Mouse (Mus musculus) heart, adult 18-20 months (tissue): ENCODE measurements around the gene Psenen. TPM values are rescaled to one million over a fixed set of nuclear protein-coding genes. Genes with fewer than 3 reads are reported as not detected.

Source experiments
- DNase-seq, 2 experiments: peaks; one replicate each; pipeline ENCODE4 v3.0.0; 2021 to 2022; ENCODE audit warnings: mixed read lengths in 1 of 2
- total RNA-seq, 2 experiments: library from RNA; stranded (reverse); gene quantifications; 2 replicates each; pipeline ENCODE4 v1.2.3; 2021

The Psenen gene
- total RNA-seq, 2 experiments from 2014 or later = 80.1 to 84.4 TPM

DNA sequence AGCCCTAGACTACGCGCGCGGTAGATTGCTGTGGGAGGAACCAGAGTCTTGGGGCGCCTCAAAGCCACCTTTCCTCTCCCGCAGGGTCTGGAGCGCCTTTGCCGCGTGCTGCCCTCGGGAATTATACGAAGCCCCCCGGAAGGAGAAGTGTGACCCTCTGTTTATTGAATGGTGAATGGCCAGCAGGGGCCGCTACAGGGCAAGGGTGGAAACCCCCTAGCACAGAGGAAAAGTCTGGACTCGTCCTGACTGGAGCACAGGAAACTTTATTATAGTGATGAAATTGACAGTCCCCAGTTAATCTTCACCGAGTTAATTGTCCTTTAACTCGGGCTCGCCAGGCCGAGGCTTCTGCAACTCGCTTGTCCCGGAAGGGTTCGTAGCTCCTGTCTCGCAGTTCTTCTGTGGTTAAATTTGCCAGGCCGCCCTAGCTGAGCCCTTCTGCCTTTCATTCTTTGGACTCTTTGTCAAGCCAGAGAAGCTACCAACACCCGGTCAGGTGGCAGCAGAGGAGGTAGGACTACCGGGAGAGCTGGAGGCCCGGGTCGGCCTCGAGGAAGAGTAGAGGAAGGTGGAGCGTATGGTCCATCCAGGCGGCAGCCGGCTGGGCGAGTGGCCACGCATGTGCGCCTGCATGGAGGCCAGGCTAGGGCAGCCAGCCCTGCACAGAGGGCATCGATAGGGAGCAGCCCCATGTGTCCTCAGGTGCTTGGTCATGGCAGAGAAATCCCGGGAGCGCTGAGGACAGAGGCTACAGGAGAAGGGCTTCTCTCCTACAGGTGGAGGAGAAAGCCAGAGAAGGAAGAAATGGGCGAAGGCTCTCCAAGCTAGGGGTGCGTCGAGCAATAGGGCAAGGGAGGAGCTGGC lies 26.2 kb upstream of the Psenen start:
- DNase-seq = peak; percentile 85 to 94

DNA sequence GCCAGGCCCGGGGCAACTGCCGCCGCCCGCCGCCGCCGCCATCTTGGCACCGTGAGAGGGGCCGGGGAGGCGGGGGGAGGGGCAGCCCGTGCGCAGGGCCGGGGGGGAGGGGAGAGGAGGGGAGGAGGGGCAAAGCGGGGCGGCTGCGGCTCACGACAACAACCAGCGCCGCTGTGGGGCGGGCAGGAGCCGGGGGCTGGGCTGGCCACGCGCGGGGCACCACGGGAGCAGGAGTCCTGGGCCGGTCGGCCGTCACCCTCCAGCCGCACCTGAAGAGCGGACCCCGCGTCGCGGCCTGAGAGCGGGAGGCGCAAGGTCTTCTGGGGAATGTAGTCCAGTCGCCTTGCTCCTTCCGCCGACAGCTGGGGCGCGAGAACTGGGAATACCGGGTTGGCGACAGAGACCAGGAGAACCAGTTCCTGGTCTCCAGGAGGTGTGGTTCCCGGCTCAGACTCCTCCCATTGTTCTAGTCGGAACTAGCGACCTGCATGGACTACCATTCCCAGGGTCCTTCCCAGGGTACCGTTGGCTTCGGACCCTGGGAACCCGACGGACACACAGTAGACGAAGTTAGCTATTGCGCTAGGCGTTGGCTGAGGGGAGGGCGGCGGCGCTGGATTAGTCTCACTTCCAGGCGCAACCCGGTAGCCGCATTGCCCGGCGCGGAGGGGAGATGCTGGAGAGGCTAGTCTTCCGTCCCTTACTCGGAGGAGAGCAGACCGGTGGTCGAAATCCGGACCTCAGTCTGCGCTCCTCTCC lies 25.4 kb upstream of the Psenen start, which contains the start of gene Kmt2b:
Kmt2b (minus strand) TSS at position 51 of the 759 bp plus-strand sequence.
- DNase-seq = peak; percentile 96 to 99

DNA sequence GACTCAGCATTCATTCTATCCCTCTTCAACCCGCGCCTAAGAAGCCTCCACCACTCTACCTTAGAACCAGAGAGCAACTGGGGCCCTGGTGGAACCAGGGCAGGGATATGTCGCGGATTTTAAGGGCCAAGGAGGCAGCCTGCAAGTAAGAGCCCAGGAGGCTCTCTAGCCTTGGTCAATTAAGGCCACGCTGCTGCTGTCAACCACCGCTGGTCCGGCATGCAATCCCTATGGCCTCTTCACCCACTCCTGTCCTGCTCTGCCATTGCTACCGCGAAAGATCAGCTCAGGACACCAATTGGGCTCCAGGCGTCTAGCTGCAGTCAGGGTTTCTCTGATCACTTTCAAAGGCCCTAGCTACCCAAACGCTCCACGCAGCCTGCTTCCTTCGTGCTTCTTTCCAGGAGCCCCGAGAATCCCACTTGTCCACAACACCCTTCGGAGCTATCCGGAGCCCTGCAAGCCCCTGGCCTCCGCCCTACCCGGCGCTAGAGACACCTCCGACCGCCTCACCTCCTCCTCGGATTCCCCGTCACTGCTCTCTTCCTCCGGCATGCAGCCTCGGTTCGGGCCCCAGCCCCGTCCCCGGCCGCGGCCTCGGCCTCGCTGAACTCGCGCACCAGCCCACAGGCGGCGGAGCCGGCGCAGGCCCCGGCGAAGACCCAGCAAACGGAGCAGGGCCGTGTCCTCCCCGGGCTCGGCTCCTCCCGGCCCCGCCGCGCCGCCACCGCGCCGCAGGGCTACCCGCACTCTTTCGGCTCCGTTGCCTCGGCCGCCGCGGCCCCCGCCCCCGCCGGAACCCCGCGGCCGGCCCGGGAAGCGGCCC lies 24.6 kb upstream of the Psenen start:
- peak in 1 of 2 experiments; percentile 66 for DNase-seq

DNA sequence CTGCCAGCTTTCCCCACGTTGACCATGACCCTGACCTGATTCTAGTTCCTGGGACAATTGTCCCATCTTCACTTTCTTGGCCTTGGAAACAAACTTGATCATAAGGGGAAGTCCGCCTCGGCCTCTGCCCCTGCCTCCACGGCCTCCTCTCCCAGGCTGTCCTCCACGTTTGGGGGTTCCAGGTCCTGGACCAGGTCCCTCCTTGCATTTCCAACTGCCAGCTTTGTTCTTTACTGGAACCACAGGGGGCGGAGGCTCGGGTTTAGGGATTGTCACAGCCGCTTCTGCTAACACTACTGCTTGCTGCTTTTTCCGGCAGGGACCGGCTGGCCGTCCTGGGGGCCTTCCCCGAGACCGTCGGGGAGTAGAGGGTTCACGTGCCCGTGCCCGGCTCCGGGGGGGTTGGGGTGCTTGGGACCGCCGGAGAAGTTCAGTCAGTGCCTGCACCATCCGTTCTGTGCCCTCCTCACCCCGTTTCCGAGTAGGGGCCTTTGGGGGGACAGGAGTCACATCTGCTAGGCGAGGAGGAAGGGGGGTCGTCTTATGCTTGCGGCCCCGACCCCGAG lies 23.1 kb upstream of the Psenen start:
- DNase-seq = no peak

DNA sequence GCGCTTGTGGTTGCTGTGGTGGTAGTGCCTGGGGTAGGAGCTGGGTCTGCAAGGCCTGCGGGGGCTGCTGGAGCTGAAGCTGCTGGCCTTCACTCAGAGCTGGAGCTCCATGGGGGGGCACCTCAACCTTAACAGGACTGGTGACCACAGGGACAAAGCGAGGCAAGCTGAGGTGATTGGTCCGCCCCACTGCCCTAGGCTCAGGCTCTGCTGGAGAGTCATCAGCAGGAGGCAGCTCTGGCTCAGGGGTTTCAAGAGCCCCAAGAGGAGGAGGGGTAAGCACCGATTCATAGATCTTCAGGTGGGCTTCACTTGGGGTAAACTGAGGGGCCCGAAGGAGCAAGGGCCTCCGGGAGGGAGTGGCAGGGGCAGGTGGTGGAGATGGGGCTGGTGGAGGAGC lies 21.7 kb upstream of the Psenen start:
- DNase-seq = no peak

DNA sequence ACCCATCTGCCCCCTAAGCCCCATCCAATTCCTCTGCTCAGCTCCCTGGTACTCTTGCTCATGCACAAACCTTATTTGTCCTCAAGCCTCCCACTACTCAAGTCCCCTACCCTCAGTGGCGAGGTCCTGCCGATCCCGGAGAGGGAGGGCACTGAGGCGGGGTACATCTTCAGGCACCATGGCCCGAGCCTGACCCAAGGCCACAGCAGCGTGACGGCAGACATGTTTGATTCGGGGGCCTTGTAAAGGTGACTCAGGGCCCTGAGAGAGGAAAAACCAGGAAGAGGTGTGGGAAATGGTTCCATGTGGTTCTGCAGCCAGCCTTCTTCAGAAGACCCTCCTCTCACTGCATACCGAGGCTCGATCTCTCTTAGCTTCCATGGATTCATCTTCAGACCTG lies 20.9 kb upstream of the Psenen start:
- DNase-seq = no peak

DNA sequence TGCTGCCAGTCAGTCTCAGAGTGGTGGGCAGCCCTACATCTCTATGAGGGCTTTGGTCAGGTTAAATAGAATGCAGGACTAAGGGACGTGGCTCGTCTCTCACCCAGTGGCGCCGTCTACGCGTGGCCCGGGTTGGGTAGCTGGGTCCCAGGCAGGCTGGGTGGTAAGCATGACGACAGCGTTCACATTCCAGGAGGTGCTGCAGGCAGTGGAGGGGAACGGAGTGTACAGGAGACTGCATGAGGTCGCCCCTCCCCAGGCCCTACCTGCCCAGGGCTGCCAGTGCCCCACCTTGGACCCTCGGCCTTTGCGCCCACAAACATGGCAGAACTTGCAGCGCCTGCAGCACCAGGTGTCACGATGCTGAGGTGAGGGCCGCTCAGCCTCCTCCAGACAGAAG lies 18.1 kb upstream of the Psenen start:
- DNase-seq = no peak

DNA sequence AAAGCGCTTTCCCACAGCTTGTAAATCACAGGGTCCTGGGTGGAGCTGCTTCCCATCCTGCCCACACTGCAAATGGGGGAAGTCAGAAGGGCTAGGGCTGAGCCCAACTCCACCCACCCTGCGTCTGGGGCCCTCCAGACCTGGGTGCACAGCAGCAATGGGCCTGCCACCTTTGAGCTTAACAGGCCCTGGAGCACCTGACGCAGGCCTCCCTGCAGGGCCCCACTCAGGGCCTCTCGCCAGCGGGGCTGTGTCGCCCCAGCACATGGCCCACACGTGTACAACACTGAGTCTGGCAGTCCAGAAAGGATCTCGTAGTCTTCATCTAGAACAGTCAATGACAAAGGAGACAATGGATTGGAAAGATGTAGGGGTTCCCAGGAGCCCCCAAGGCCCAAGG lies 16.5 kb upstream of the Psenen start:
- DNase-seq = no peak

DNA sequence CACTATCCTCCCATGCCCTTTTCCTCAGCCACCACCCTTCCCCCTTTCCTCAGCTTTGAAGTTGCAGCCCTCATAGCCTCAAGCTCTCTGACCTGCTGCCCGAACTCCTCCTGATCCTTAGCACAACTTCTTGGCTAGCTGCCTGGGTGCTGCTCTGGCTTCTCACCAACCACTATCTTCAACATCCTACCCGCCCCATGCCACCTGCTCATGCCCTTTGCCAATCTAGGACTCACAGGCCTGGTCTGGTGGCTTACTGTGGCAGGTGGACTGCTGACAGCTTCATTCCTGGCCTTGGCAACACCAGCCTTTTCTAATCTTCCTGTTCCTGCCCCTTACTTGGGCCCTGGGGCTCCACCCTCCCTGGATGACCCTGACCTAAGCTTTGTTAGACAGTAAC lies 9.5 kb upstream of the Psenen start:
- DNase-seq = peak; percentile 69 to 75

DNA sequence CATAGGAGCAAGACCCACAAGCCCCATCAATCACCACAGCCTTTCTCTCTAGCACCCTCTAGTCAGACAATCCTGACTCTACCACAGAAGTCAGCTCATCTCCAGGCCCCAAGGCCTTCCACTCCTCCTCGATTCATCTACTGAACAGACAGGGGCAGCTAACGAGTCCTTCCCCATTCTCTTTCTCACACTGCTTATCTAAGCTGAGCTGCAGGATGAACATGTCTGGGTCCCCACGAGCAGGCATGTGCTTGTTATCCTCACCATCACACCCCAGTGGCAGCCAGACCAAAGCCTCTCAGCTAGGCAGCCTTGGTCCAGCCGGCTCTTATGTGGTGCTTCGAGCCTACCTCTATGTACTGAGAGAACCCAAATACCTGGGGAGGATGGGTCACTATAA lies 9.0 kb upstream of the Psenen start:
- DNase-seq = no peak

DNA sequence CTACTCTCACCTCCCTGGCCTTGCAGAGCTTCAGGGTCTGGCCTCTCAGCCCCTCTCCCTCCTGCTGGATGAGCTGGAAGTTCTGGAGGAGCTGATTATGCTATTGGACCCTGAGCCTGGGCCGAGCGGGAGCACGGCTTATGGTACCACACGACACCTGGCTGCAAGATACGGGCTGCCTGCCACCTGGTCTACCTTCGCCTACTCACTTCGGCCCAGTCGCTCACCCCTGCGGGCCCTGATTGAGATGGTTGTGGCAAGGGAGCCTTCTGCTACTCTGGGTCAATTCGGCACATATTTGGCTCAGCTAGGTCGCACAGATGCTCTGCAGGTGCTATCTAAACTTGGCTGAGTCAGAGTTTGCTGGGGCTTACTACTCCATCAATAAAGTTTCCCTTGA lies 4.1 kb upstream of the Psenen start:
- DNase-seq = no peak

DNA sequence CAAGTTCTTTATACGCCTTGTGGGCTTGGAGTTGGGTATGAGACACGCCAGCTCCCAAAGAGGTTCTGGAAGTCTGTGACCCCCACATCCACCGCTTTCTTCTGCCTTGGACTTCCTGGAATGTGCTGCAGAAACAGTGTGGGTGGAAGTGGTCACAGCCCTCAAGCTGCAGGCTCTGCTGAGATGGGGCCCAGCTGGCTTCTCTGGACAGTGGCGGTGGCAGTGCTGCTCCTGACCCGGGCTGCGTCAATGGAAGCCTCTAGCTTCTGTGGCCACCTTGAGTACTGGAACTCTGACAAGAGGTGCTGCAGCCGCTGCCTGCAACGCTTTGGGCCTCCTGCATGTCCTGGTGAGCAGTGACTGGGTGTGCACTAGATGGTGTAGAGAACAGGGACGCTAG lies 2.6 kb upstream of the Psenen start:
- no peak for DNase-seq

DNA sequence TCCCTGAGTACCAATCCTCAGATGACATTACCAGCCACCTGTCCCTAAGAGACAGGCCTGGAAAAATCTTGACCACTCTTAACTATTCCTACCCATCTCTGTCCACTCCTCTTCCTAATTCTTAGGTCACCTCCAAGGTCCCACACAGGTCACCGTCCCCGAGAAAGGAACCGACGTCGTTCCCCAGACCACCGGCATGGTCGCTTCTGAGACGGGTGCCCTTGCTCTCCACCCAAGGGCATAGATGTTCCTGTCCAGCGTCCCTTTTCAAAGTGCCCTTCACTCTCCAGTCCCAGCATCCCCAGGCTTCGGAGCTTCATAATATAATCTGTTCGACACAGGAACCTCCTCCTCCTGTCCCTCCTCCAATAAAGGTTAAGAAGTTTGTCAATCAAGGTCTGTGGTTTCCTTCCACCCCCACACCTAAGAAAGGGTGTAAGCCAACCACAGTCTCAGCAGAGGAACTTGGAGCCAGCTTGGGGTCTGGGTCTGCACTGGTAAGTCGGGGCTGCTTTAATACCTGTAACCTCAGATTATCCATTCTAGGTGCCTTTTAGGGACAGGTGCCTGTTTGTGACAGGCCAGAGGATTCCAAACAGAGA lies 1.6 kb upstream of the Psenen start, which contains the start of gene Igflr1:
Igflr1 (plus strand) TSS at position 458 of the 602 bp plus-strand sequence.
- no peak for DNase-seq

DNA sequence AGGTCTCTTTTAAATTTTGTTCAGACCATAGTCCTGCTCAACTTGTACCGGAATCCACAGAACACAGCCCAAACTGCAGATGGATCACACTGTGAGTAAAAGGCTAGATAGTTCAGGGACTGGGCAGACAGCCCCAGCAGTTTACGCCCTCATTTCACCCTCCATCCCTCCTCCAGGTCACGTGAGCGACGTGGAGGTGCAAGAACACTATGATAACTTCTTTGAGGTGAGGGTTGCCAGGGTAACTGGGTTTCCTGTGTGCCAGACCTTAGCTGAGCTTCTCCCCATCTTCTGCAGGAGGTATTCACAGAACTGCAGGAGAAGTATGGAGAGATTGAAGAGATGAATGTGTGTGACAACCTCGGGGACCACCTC lies 466 bp upstream of the Psenen start:
- DNase-seq = no peak

DNA sequence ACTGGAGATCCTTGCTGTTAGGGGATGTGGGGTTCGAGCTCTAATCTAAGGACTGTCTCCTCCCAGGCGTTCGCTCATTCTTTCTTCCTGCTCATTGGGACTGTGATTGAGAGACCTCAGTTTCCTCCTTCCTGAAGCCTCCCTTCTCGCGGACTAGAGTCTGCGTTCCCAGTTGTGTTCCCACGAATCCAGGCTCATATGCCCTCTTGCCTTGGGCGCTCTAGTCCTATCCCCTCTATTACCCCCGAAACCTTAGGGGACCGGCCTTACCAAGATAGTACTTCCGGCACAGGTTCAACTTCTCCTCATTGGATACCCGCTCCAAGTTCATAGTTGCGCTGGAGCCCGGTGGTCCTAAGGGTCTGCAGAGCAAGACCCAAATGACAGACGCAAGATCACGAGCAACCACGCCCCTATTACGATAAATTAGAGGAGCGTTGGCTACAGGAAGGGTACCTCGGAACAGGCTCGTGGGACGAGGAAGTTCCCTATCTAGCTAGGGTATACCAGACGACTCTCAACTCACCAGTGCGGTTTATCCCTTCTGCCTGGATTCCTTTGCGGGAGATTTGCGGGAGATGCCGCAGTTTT lies 806 bp downstream of the Psenen start:
- no peak for DNase-seq

DNA sequence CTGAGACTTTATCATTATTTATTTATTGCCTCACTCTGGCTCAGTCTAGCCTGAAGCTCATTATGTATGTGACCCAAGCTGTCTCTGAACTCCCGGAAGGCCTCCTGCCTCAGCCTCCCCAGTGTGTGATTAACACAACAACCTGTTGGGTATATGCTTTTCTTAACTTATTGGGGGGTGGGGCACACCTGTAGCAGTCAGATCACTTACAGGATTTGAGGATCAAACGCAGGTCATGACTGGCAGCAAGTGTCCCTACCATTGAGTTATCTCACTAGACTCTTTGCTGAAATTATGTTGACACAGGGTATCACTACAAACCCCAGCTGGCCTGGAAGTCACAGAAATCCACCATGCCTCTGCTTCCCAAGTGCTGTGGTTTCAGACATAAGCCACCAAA lies 3.1 kb downstream of the Psenen start:
- DNase-seq = no peak

DNA sequence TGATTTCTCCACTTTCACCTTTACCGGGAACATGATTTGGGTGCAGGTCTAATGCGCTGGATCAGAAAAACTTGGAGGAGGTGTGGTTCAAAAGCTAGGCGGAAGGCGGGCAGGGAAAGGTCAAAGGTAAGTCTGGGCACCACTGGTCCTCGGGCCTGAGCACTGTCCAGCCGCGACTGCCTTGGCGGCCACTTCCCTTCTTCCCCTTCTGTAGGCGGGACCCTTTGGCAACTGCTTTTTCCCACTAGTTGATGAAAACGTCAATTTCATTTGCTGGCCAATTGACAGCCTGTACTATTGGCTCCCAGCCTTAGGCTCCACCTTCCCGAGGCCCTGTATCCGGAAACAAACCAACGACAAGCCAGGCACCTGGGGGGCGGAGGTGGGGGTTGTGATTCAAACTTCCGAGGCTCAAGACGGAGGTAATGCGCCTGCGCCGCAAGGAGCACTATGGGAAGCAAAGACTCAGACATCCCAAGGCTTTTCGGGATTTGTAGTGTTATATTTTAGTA lies 3.9 kb downstream of the Psenen start, which contains the start of gene Lin37:
Lin37 (minus strand) TSS at position 396 of the 512 bp plus-strand sequence.
- peak; percentile 96 to 99 for DNase-seq

DNA sequence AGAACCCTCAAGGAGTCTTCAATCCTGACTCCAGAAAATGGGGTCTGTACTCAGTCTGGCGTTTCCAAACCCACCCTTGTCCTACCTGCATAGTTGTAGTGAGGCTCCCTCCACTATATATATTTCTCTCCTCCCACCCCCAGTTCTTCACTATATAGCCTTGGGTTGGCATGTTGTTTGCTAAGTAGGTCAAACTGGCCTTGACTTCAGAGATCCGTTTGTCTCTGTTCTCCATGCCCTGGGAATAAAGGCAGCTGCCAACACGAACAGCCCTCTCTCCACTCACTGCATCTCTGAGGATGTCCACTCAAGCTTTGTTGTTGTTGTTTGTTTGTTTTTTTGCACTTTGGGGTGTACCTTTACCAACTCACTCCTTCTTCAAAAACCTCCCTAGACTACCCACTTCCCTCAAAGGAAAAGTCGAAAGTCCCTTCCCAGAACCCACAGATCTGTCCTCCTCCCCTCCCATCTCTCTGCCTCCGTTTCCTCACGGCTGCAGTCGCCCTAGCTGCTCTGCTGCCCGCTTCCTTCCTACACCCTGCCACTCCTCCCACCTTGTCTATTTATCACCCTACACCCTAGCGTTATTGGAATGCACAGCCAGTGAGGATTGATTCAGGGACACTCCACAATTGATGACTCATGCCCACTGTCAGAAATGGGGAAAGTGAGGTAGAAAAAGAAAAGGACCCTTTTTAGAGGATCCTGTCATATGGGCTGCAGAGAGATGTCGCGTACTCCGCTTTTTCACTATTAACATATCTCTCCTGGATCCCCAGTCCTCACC lies 4.6 kb downstream of the Psenen start:
- DNase-seq = no peak

DNA sequence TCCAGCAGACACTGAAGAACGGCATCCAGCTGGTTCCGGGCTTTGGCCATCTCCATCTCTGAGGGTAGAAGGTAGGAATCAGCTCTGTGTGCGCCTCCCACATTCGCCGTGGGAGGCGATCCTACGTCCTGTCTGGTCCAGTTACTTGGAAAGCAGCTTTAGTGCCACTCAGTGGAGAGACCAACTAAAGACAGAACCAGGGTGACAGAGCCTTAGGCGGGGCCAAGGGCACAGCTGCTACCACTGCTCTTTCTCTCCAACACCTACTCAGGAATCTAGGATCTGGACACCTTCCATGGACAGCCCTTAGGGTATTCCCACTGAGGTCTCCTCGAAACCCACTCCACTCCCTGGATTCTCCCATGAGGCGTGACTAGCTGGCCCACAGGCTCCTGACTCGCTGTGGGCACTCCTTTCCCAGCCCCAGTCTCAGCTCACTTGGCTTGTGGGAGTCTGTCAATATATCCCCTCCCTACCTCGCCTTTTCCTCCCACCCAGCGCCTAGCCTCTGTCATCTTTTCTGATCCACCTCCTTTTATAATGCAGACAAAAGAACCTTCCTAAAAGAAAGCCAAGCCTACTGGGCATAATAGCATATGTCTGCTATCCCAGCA lies 5.4 kb downstream of the Psenen start:
- no peak for DNase-seq
